Mouse (Mus musculus): ENCODE results near the gene Nxpe4.
"Not testable (repeated sequence)": the region's sequence is repeated elsewhere in the genome, so short reads cannot be mapped to it uniquely, and the experiment has no call there.

The Nxpe4 gene

DNA sequence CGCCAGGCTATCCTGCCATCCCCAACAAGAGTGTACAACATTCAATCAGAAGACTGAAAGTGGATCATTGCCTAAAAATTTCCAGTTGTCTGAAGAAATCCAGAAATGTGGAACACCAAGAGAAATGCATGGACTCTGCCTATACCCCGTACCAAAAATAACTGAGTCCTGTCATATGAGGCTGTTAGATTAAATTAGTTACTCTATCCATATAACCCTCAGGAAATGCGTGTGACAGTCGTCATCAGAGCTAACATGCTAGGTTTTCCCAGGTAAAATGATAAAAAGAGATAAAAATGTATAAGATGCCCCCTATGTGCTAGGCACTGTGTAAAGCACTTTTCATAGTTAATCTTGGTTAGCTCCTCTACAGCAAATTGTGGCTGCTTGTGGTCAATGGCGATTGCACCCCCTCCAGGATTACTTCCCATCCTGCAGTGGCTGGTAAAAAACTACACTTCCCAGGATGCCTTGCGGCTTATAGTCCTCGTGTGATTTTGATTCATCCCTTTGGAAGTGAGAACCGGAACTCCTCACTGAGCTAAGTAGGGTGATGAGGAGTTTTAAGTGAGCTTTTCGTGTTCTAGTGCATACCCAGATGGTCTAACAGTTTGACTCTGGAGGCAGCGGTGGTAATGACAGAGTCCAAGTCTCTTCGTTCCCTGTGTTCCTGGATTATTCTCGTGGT, at the start of gene Nxpe4:
Nxpe4 (plus strand) TSS at position 519 of the 688 bp plus-strand sequence.
- DNase-seq (ENCODE audit: low spot score), result peak; percentile 37

DNA sequence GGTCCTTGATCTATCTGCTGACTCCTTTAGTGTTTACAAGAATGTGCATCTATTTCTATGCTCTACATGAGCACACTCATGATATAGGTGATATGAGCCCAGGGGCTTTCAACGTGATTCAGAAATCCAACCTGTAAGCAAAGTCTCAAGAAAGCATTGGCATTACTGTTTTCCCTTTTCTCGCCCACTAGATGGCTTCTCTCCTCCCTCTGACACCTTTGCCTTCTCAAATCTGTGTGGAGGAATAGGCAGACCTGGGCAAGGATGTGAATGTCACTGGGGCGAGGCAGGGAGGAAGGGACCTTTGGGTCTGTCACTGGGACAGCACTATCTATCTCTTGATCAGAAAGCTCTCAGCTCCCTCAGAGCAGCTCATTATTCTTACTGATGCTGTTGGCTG, 35.0 kb upstream of the Nxpe4 start:
- no peak for DNase-seq (ENCODE audit: low spot score)

DNA sequence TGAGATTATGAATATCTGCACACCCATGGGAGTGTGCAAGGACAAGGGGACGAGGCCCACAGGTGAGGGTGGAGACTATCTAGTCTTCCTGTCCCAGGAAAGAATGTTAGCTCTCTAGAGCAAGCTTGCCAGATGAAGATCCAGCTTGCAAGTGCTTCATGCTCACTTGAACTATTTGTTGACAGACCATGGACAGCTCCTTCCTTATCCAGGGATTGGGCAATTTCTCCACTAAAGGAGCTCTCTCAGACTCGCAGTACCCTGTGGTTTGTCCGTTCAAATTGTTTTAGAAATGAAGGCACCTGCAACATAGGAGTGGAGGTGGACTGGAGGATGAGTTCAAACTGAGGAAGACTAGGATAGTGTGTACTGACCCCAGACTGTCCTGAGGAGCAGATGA, 24.3 kb upstream of the Nxpe4 start:
- DNase-seq (ENCODE audit: low spot score), result no peak

DNA sequence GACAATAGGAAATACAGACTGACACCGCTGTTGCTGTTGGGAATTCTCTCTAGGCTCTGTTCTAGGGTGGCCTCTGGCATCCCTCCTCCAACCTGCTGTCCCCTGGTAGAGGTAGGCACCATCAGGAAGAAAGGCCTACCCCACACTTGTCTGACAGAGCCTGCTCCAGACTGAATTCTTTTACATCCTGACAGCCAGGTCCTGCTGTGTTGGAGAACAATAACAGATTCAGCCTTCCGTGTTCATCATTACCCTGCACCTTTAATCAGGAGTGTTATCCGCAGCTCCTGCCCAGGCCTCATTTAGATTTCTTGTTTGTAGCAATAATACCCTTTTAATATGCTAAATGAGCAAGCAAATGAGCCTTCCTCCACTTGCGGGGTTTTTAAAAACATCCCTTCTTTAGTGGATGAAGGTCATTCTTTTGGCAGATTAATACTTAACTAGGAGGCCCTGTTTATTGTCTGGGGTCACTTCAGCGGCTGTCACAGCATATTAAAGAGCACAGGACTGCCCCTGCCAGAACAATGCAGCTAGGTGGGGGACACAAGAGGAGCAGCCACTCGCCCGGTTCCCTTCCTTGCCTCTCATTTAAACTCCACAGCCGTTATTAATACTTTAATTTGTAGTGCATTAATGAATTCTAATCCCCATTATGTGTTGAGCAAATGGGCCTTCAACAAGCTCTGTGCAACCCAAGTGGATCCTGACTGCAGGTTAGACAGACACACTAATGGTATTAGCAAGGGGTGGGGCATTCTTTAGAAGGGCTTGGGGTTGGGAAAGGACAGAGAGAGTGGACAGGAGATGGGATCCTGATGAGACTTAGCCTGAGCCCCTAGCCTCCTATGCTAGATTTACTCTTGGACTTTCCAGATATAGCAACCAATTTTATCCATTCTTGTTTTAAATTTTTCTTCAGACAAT, 21.1 kb upstream of the Nxpe4 start:
- DNase-seq (ENCODE audit: low spot score), result no peak

DNA sequence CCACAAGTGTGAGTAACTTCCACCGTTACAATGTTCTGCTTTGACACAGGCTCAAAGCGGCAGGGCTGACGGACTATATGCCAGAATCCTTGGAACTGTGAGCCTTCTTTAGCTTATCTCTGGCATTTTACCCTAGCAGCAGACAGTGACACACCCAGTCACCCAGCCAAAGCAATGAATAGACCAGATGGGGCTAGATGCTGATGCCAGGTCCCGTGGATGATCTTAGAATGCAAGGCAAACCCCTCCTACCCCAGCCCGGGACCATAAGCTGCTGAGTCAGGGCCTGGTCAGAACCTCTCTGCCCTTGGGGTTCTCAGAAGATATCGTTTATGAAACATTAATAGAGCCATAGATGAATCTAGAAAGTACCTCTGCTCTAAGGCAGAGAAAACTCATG, 19.2 kb upstream of the Nxpe4 start:
- no peak for DNase-seq (ENCODE audit: low spot score)

DNA sequence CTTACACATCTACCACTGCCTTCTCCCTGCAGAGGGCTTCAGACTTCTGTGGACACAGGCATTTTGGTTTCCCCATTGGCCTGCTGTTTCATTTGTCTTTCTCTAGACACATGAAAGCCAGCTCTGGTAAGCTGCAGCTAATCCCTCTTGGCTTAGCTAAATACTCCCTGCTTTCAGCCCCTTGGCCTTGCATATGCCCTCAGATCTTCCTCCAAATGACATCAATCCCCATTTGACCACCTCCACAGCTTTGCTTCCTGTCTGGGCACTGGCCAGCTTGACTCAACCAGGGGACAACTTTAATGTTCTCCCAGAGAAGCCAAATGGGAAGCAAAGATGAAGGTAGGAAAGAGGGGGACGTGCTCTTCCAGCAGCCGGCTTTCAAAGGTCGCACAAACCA, 15.1 kb upstream of the Nxpe4 start:
- no peak for DNase-seq (ENCODE audit: low spot score)

DNA sequence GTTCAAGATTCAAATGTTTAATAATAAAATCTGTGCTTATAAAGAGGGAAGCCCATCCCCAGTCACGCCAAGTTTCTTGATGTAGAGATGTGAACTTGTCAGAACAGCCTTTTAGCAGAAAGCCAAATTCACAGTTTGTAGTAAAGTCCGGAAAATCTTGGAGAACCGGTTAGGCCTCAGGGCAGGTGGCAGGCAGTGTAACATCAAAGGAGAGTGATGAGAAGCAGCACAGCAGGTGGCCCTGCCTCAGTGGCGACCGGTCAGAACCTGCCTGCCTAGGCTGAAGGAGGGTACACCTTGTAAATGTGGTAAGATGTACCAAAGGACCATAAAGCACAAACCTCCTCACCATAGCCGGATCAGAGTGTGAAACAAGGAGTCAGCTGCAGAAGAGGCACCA, 4.7 kb downstream of the Nxpe4 start:
- DNase-seq (ENCODE audit: low spot score), result not testable (repeated sequence)

DNA sequence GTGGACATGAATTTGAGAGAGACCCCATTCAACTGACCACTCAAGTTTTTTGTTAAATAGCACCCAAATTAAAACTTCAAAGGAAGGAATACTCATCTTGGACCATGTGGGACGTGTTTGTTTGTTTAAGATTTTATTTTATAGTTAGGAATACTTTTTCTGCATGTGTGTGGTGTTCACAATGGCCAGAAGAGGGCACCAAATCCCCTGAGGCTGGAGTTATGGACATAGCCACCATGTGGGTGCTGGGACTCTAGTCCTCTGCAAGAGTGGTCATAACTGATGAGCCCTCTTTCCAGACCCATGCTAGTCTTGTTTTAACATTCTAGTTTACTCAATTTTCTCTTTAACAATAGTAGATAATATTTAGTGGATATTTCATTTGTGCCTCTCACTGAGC, 14.9 kb downstream of the Nxpe4 start:
- no peak for DNase-seq (ENCODE audit: low spot score)

DNA sequence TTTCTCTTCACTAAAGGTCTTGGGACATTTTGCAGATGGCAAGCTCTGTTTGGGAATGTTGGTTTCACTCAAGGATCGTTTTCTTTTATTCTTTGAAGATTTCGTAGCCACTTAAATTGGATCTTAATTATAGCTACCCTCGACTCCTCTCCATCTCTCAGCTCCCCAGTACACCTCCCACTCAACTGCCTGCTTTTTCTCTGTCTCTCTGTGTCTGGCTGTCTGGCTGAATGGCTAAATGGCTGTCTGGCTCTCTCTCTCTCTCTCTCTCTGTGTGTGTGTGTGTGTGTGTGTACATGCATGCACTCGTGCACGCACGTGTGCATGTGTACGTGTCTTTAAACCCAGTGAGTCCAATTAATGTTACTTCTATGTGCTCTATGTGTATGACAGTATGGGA, 19.5 kb downstream of the Nxpe4 start:
- DNase-seq (ENCODE audit: low spot score), result no peak

DNA sequence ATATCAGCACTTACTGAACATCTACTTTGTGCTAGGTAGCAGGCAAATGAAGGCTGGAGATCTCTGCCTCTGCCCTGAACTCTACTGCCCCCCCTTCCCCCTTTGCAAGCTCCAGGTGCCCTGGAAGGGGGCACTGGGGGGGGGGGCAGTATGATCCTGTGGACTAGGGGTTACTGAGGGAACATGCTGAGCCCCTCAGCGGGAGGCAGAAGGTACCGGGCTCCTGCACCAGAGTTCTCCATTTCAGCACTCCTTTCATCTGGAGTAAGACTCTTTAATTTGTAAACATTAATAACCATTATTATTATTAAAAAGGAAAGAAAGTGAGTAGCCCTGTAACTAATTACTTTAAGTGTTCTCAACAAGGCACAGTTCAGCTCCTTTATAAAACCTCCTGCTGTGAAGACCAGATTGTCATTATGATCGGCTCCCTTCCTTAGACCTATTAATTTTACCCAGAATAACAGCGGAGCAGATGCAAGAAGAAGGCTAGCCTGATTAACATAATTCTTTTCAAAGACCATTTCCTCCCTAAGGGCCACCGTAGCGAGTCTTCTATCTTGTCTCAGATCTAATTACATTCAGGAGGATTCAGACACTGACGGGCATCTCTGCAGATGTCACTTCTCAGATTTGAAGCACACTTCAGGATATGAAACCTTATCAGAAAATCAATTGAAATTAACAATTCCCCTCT, 21.0 kb downstream of the Nxpe4 start:
- DNase-seq (ENCODE audit: low spot score), result no peak

DNA sequence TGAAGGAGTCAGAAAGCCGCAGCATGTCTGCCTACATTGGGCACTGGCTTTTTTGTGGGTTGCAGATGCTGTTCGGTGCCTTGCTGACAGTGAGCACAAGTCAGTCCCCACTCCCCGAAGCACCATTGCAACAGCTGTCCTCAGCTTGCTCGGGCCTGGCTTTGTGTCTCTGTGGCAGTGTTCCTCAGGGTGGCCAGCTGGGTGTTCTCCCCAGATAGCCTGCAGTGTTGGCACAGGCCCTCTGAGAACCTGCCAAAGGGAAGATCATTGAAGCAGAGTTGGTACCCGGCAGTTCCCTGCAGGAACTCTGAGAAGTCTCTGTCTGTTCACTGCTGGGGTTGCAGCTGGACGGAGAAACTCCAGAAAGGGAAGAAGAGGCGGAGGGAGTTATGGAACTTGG, 22.5 kb downstream of the Nxpe4 start:
- peak; percentile 32 for DNase-seq (ENCODE audit: low spot score)

DNA sequence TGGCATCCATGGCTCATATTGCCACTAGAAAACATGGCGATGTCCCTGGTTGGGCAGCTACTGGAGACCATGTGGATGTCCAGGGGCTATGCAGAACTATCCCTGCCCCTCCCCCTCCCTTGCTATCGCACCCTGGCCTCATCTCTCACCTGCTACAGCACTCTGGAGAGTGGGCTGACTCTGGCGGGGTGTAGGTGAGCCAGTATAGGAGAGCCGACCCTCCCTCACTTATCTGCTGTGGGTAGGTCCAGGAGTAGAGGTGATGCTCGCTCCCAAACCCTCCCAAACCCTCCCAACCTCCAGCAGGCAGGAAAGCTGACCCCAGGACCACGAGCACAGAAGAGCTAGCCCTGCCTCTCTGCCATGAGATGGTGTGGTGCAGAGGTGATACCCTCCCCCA, 27.0 kb downstream of the Nxpe4 start:
- no peak for DNase-seq (ENCODE audit: low spot score)

DNA sequence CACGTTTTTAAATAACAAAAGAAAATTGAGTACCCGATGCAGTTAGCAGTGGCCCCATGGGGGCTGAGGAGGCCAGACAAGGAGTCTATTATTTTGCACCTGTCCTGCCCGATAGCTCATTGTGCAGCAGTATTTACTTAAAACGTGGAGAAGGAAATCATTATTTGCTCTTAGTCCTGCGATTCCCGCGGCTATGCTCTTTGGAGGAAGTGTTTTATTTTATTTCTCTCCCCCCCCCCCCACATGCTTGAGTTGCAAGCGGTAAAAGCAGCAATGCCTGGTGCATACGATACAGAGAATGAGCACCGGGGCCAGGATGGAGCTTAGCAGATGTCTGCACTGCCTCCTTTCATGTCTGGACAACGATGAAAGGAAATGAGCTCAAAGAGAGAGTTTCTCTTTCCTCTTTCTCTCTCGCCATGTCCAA, 35.6 kb downstream of the Nxpe4 start:
- DNase-seq (ENCODE audit: low spot score), result no peak

DNA sequence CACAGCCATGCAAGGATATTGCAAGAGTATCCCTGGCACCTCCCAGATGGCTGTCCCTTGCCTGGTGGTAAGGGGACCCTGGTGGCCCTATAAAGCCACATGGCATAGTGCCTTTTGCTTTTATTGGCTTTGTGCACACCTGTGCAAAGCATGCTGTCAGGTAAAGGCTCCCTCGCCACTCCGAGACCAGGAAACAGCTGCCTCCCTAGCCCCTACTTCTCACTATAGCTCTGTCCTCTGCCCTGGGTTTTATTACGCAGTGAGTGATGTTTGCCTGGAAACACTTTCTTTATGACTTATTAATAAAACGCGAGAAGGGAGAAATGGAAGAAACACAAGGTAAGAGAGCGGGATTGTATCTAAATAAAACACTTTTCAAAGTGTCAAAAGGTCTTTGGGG, 49.1 kb downstream of the Nxpe4 start:
- no peak for DNase-seq (ENCODE audit: low spot score)

DNA sequence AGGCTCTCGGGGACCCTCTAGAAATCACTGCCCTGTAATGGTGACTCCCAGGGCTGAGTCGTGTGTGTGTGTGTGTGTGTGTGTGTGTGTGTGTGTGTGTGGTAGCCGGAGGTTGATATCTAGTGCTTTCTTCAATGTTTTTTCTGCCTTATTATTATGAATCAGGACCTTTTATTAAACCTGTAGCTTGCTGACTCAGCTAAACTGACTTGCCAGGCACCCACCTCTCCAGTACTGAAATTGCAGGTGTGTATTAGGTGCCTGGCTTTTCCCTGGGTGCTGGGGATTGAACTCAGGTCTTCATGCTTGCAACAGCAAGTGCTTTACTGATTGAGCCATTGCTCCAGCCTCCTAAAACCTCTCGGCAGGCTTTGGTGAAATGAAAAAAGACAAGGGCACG, 50.1 kb downstream of the Nxpe4 start:
- no peak for DNase-seq (ENCODE audit: low spot score)

DNA sequence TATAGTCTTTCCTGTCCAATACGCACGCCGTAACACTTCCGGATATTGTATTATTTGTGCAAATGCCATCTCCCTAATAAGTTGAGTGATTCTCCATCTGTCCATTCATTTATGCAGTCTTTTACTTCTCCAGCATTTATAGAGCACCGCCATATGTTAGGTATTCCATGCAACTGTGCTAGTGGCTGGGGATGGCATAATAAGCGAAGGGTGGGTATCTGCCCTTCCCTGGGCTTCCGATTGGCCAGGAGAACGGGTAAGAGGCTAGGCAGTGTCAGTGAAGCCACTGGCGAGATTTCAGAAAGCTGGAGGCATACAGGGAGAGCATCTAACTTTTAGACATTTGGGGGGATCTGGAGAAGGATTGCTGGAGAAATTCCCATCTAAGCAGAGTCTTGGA, 52.9 kb downstream of the Nxpe4 start:
- DNase-seq (ENCODE audit: low spot score), result no peak

DNA sequence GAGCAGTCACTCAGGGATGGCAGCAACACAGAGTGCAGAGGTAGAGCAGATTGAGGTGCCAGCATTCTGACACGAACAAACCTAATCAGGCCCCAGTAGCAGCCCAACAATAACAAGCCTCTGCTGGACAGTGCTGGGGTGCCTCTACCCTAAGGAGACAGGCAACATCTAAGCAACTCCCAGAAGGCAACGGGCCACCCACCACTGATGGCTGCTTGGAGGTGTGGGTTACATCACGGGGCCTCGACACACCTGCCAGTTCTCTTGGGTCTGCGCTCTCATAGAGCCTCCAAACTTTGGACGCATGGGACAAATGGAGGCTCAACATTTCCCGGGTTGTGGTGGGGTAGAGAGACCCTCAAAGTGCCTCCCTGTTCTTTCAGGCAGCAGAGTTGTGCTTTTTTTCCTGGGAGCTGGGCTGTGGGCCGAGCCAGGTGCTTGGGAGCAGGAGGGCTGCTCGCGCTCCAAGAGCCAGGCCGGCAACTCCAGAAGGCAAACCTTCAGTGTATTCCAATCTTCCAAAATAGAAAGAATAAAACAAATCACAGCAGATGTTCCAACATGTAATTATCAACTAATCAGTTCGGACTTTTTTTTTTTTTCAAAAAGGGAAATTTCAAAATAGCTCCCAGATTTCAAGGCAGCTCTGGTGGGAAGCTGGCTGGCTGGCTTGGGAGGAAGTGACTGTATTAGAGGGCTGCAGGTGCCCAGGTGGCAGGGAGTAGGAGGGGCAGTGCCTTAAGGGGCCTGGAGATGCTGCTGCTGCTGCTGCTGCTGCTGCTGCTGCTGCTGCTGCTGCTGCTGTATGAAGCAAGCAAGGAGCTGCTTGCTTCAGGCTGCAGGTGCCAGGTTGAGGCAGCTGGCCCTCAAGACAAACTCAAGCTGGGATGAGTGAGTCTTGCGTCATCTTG, 54.5 kb downstream of the Nxpe4 start:
- no peak for DNase-seq (ENCODE audit: low spot score)

DNA sequence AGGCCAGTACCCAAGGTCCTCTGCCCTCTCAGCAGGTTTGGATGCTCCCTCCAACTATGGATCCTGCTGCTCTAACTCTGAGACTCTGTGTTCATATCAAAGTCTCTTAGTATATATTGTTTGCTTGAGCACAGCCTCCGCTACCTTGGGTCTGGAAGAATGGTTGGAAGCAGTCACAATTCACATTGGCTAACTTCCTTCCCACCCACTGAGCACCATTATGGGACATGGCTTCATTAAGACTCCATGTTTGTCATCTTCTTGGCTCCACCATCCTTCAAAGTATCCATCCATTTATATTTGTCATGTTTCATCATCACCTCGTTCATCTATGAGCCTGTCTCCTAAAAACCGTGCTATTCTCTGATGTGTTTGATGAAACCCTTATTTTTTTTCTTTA, 68.9 kb downstream of the Nxpe4 start:
- no peak for DNase-seq (ENCODE audit: low spot score)

DNA sequence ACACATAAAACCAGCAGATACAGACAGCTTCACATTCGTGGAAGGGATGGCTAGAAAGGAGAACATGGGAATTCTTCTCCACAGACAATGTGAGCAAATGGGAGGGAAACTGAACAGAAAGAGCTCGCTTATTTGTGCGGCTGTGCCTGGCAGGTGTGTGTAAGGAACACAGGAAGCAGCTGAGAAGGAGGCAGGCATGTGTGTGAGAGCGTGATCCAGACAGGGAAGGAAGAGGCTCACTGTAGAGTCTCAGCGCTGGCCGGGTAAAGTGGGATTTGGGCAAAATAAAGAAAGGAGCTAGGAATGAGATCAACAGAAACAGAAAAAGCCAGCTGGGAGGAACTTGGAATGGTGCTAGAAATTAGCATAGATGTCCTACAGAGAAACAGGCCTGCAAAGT, 74.6 kb downstream of the Nxpe4 start:
- DNase-seq (ENCODE audit: low spot score), result no peak

DNA sequence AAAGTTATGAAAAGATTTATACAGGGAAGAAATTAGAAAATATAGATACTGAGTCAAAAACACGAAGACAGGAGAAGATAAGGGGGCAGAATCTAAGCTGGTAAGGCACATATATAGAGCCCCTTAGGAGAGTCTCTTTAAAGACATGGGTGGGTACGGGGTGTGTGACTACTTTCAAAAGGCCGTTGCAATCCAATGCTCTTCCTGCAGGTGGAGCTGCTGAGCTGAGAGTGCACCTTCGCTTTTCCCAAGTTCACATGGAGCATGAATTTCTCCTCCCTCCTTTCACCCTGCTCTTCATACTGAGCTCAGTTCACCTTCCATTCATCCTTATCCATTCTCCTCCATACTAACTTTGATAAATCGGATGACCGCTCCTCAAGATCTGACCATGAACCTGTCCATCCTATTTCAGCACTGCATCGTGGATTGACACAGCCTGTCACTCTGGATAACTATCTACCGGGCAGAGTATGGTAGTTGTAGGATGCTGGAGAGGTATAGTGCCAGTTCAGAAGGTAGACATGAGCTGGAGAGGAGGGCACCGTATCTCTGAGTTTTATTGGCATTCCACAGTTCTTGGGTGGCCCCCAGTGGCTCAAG, 76.4 kb downstream of the Nxpe4 start:
- peak; percentile 26 for DNase-seq (ENCODE audit: low spot score)

DNA sequence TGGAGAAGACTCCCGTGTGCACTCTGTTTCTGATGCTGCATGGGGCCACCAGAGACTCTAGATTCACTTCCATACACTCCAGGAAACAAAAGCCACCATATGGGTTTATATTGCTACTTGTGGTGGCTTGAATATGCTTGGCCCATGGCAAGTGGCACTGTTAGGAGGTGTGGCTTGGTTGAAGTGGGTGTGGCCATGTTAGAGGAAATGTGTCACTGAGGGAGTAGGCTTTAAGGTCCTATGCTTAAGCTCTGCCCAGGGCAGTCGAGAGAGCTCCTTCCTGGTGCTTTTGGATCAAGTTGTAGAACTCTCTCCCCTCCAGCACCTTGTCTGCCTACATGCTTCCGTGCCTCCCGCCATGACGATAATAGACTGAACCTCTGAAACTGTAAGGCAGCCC, 77.6 kb downstream of the Nxpe4 start:
- no peak for DNase-seq (ENCODE audit: low spot score)
